Mouse (Mus musculus) forebrain, embryonic 13.5 days (tissue): ENCODE data around the gene Prr5. TPM values are rescaled to one million over a fixed set of nuclear protein-coding genes. Genes with fewer than 3 reads are reported as not detected.

ENCODE experiments used
- ATAC-seq: fragments of 200-750 bp; cut with Nextera tagmentation; 2 replicates; pipeline ENCODE4 v1.8.0; 2017
- H3K27ac ChIP-seq: fragments of 300-500 bp; sonication (generic); 2 replicates; pipeline ENCODE4 v1.5.1; 2015; ENCODE audit warnings: inconsistent platforms, mild to moderate bottlenecking, moderate library complexity
- H3K27me3 ChIP-seq: fragments of 300-500 bp; sonication (generic); 2 replicates; pipeline ENCODE4 v1.6.1; 2015; ENCODE audit warnings: mild to moderate bottlenecking, inconsistent platforms
- H3K36me3 ChIP-seq: fragments of 300-500 bp; sonication (generic); 2 replicates; pipeline ENCODE4 v1.6.1; 2015; ENCODE audit warnings: mild to moderate bottlenecking, inconsistent platforms; ENCODE audit not compliant: poor library complexity, severe bottlenecking
- H3K4me1 ChIP-seq: fragments of 300-500 bp; sonication (generic); 2 replicates; pipeline ENCODE4 v1.6.1; 2015; ENCODE audit warnings: inconsistent platforms
- H3K4me2 ChIP-seq: fragments of 300-500 bp; sonication (generic); 2 replicates; pipeline ENCODE4 v1.6.1; 2015; ENCODE audit warnings: inconsistent platforms, mild to moderate bottlenecking, moderate library complexity
- H3K4me3 ChIP-seq: fragments of 300-500 bp; sonication (generic); 2 replicates; pipeline ENCODE4 v1.5.1; 2015; ENCODE audit warnings: mild to moderate bottlenecking, inconsistent platforms
- H3K9ac ChIP-seq: fragments of 300-500 bp; sonication (generic); 2 replicates; pipeline ENCODE4 v1.6.1; 2015; ENCODE audit warnings: mild to moderate bottlenecking, inconsistent platforms
- H3K9me3 ChIP-seq: fragments of 300-500 bp; sonication (generic); replicated peaks from 2 replicates; pipeline ENCODE4 v1.6.1; 2016; ENCODE audit warnings: inconsistent platforms
- WGBS: fragments of 180-500 bp; shearing (Covaris S2); methylation state at CpG from one replicate; pipeline ENCODE4 v1.1.7; 2015; 5-methylcytosine and 5-hydroxymethylcytosine counted together
- polyA plus RNA-seq: library from polyadenylated mRNA; unstranded; fragments of >200 nt; fragmentation: Nextera tagmentation; extraction: Ambion mirVana; gene quantifications from 2 replicates; pipeline ENCODE4 v1.2.1, GENCODE M21; 2015

Prr5 gene
- polyA plus RNA-seq, 1 experiment from 2014 or later: 7.0 TPM

DNA sequence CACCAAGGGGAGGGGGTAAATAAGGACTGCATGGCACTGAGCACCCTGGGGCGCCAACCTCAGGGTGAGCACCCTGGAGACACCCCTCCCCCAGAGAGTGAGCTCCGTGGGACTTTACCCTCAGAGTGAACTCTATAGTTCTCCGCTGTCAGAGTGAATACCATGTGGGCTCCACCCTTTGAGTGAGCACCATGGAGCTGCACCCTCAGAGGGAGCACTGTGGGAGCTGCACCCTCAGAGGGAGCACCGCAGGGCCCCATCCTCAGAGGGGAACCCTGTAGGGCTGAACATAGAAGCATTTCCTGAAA is 2.8 kb downstream of the Prr5 start:
- Histone ChIP-seq H3K9ac (no peak overlapping the region), H3K4me1 (peaks cover 10% of the 10 kb centered on the region; the same call in 1 of the 2 replicates), H3K9me3 (no peaks in the 10 kb centered on the region), H3K36me3 (no peaks in the 10 kb centered on the region), H3K4me3 (no peak overlapping the region), H3K4me2 (no peak overlapping the region), H3K27me3 (no peaks in the 10 kb centered on the region), H3K27ac (no peak overlapping the region)
- ATAC-seq: no peak
- WGBS: 85% methylated on average over 4 of the region's 4 CpGs

DNA sequence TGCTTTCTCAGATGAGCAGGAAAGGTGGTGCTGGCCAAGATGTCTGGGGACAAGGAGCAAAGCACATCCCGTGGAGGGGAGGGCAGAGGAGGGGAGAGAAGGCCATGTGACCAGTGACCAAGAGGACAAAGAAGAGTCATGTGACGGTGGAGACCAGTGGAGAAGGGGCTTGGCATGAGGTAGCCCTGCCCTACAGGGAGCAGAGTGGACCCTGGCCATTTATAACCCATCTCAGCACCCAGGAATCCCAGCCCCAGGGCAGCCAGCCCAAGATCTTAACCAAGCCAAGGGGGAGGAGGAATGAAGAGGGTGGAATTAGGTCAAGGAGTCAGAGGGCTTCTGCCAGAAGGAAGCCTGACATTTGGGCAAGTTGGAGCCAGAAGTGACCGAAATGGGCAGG is 3.2 kb downstream of the Prr5 start:
- no peak overlapping the region for H3K4me2 ChIP-seq
- 71% methylated on average over 3 of the region's 3 CpGs for WGBS

GRCm38 (mm10) chr15:84674329-84675067 is 5.1 kb downstream of the Prr5 start:
- H3K4me1 ChIP-seq: peaks cover 7% of the 10 kb centered on the region; the same call in 1 of the 2 replicates
- no peak overlapping the region for H3K4me3 ChIP-seq
- H3K9me3 ChIP-seq: no peaks in the 10 kb centered on the region
- H3K36me3 ChIP-seq: no peaks in the 10 kb centered on the region
- no peak overlapping the region for H3K4me2 ChIP-seq
- ATAC-seq: no peak
- H3K9ac ChIP-seq: no peak overlapping the region
- peaks cover under 1% of the 10 kb centered on the region; the same call in 1 of the 2 replicates for H3K27me3 ChIP-seq
- no peak overlapping the region for H3K27ac ChIP-seq
- WGBS: 82% methylated on average over 11 of the region's 11 CpGs

More for the DNA sequence above, 3.2 kb downstream of the Prr5 start:
- H3K27me3 ChIP-seq: no peaks in the 10 kb centered on the region
- no peak overlapping the region for H3K27ac ChIP-seq
- no peak for ATAC-seq
- no peaks in the 10 kb centered on the region for H3K36me3 ChIP-seq
- no peaks in the 10 kb centered on the region for H3K9me3 ChIP-seq
- H3K4me1 ChIP-seq: peaks cover 10% of the 10 kb centered on the region; the same call in 1 of the 2 replicates
- H3K4me3 ChIP-seq: no peak overlapping the region
- no peak overlapping the region for H3K9ac ChIP-seq

DNA sequence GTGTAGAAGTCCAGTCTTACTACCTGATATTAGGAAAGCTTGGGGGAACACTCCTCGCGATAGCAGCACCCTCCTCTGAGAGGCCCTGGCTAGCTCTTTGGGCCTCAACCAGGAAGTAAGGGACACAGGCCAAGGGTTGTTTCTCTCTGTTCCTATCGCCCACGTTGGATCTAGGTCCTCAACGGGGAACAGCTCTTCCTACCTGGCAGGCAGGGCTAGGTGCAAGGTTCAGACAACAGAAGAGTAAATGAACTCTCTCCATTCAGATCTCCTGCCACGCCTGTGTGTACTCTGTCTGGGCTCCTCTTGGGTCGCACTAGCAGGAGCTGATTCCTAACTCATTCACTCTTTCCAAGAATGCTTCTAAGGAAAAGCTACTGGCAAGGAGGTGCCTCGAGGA is 5.9 kb downstream of the Prr5 start:
- H3K27me3 ChIP-seq: peaks cover 9% of the 10 kb centered on the region
- no peaks in the 10 kb centered on the region for H3K36me3 ChIP-seq
- H3K4me1 ChIP-seq: 0 out of 2 replicates have a peak, but pooled peaks cover 3% of the 10 kb centered on the region

DNA sequence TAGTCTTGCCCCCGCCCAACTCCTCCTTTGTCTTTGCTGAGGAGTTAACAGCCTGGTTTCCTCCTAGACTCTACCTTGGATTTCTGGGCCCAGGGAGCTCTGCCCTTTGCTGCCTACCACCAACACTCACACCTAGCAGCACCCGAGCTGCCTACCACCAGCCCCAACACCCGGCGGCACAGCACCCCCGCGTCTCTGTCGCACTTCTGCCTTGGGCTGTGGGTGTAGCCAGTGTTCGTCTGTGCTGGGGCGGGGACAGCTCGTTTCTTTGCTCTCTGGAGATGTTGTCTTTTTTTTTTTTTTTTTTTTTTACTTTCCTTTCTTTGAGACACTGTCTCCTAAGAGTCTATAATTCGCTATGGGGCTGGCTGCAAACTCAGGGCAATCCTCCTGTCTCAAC is 8.5 kb downstream of the Prr5 start:
- H3K4me1 ChIP-seq: peaks cover 15% of the 10 kb centered on the region
- no peak for ATAC-seq
- no peak overlapping the region for H3K4me2 ChIP-seq
- peaks cover 33% of the 10 kb centered on the region for H3K27me3 ChIP-seq
- WGBS: 79% methylated on average over 11 of the region's 11 CpGs
- H3K36me3 ChIP-seq: no peaks in the 10 kb centered on the region
- no peak overlapping the region for H3K4me3 ChIP-seq
- H3K9ac ChIP-seq: no peak overlapping the region
- H3K9me3 ChIP-seq: no peaks in the 10 kb centered on the region
- no peak overlapping the region for H3K27ac ChIP-seq

More for the DNA sequence above, 5.9 kb downstream of the Prr5 start:
- ATAC-seq: no peak
- 83% methylated on average over 8 of the region's 8 CpGs for WGBS
- Histone ChIP-seq H3K9me3 (no peaks in the 10 kb centered on the region), H3K9ac (no peak overlapping the region), H3K4me2 (no peak overlapping the region), H3K4me3 (no peak overlapping the region), H3K27ac (no peak overlapping the region)

DNA sequence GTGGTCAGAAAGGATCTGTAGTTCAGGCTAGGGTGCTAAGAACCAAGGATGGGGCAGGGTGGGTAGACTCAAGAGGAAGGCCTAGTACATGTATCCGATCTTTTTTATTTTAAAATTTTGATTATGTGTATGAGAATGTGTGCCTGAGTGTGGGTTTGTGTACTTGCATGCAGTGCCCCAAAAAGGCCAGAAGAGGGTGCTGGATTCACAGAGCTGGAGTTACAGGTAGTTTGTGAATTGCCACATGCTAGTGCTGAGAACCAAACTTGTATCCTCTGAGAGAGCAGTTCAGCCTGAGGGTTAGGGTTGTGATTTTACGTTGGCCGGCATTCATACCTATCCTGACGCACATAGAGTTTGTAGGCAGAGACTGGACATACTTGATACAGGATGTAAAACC is 9.7 kb downstream of the Prr5 start:
- Histone ChIP-seq H3K9me3 (no peaks in the 10 kb centered on the region), H3K9ac (no peak overlapping the region), H3K4me1 (peaks cover 15% of the 10 kb centered on the region), H3K27ac (no peak overlapping the region), H3K4me2 (no peak overlapping the region), H3K4me3 (no peak overlapping the region), H3K27me3 (peaks cover 40% of the 10 kb centered on the region), H3K36me3 (no peaks in the 10 kb centered on the region)
- ATAC-seq: no peak
- WGBS: 92% methylated on average over 4 of the region's 4 CpGs

DNA sequence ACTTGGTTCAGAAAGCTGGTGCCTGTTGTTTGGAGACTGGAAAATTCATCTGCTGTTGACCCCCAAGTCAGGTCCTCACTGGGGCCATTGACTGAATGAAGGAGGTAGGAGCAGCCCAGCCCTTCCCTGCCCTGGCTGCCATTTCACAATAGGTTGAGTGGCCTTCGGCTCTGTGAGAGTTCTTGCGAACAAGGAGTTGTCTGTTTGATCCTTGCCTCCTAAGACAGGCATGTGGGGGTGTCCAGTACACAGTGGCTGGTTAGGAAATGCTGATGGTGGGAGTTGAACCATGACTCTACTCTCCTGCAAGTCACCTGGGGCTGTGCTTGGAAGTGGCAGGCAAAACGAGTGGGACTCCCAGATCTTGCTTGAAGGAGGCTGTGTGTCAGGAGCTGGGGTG is 10.4 kb downstream of the Prr5 start:
- H3K36me3 ChIP-seq: no peaks in the 10 kb centered on the region
- H3K4me3 ChIP-seq: no peak overlapping the region
- no peak overlapping the region for H3K27ac ChIP-seq
- H3K4me1 ChIP-seq: peaks cover 15% of the 10 kb centered on the region
- no peak overlapping the region for H3K9ac ChIP-seq
- no peak for ATAC-seq
- no peaks in the 10 kb centered on the region for H3K9me3 ChIP-seq
- 71% methylated on average over 3 of the region's 3 CpGs for WGBS
- no peak overlapping the region for H3K4me2 ChIP-seq
- peaks cover 40% of the 10 kb centered on the region for H3K27me3 ChIP-seq

GRCm38 (mm10) chr15:84680545-84681454 is 11.4 kb downstream of the Prr5 start:
- no peaks in the 10 kb centered on the region for H3K36me3 ChIP-seq

DNA sequence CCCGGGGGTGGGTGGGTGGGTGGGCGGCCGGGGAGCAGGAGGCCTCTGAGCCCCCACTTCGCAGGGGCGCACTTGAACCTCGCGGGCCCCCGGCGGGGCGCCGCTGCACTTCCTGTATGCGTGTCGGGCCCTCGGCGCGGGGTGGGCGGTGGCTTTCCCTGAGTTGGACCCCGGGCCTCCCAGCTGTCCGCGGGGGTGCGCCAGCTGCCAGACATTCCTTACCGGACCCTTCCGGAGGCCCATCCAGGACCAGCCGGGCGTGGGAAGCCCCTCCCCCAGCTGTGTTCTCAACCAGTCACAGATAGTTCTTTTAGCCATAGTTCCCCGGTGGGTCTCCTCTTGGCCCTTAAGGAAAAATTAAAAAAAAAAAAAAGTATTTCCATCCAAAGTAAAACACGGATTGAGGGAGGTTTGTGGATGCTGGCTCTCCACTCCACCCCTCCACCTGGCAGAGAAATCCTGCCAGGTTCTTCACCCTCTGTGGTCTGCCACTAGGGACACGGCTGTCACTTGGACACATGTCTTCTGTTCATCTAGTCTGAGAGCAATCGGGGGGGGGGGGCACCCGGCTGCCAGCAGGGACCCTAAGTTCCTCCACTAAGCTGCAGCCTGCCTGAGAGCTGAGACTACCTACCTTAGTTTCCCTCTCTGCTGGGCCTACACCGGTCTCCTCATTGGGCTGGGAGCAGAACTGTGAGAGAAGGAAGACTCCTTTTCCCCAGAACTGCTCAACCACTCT is 12.2 kb downstream of the Prr5 start:
- no peaks in the 10 kb centered on the region for H3K36me3 ChIP-seq

More at GRCm38 (mm10) chr15:84680545-84681454, 11.4 kb downstream of the Prr5 start:
- no peak overlapping the region for H3K27ac ChIP-seq
- 1% methylated on average over 43 of the region's 77 CpGs for WGBS
- H3K27me3 ChIP-seq: peaks cover 40% of the 10 kb centered on the region
- H3K4me1 ChIP-seq: peaks cover 15% of the 10 kb centered on the region
- peak; percentile 79; the same call in 1 of the 2 replicates for ATAC-seq
- H3K9me3 ChIP-seq: no peaks in the 10 kb centered on the region
- peak overlapping the region; percentile 68 for H3K9ac ChIP-seq
- H3K4me2 ChIP-seq: peak overlapping the region; percentile 96
- H3K4me3 ChIP-seq: peak overlapping the region; percentile 52

DNA sequence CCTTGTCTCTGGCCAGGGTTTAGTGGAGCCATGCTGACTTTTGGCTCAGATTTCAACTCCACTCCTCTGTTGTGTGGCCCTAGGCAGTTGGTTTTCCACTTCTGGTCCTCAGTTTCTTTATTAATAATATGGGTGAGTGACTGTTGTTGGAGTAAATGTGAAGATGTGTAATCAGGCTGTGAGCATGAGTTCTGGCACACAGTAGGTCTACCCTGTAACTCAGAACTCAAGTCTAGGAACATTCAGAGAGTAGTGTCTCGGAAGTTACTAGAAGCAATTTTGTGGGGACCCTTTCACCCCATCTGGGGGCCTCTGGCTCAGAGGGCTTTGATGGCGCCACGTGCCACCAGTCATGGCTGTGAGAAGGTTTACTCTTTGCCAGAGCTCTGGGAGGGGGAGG is 12.8 kb downstream of the Prr5 start:
- Histone ChIP-seq H3K27me3 (peaks cover 40% of the 10 kb centered on the region), H3K4me2 (peak overlapping the region; percentile 96; the same call in 1 of the 2 replicates), H3K36me3 (no peaks in the 10 kb centered on the region)

More for the DNA sequence above, 12.2 kb downstream of the Prr5 start:
- Histone ChIP-seq H3K4me2 (peak overlapping the region; percentile 96), H3K9ac (peak overlapping the region; percentile 68), H3K4me3 (peak overlapping the region; percentile 52), H3K9me3 (no peaks in the 10 kb centered on the region), H3K4me1 (peaks cover 15% of the 10 kb centered on the region), H3K27ac (no peak overlapping the region), H3K27me3 (peaks cover 40% of the 10 kb centered on the region)
- 2% methylated on average over 31 of the region's 31 CpGs for WGBS
- 0 out of 2 replicates have a peak, but pooled peaks have one; percentile 31 for ATAC-seq

GRCm38 (mm10) chr15:84682821-84683220 is 13.4 kb downstream of the Prr5 start:
- no peak for ATAC-seq
- H3K27ac ChIP-seq: no peak overlapping the region
- H3K27me3 ChIP-seq: peaks cover 40% of the 10 kb centered on the region
- H3K4me3 ChIP-seq: no peak overlapping the region
- peaks cover 15% of the 10 kb centered on the region for H3K4me1 ChIP-seq
- no peaks in the 10 kb centered on the region for H3K36me3 ChIP-seq
- H3K4me2 ChIP-seq: no peak overlapping the region
- peak overlapping the region; percentile 26; the same call in 1 of the 2 replicates for H3K9ac ChIP-seq
- H3K9me3 ChIP-seq: no peaks in the 10 kb centered on the region
- 78% methylated on average over 5 of the region's 5 CpGs for WGBS

More for the DNA sequence above, 12.8 kb downstream of the Prr5 start:
- Histone ChIP-seq H3K9ac (no peak overlapping the region), H3K9me3 (no peaks in the 10 kb centered on the region), H3K27ac (no peak overlapping the region), H3K4me1 (peaks cover 15% of the 10 kb centered on the region), H3K4me3 (no peak overlapping the region)
- WGBS: 65% methylated on average over 3 of the region's 3 CpGs
- ATAC-seq: no peak
